16 mouse cellular contexts compared by ENCODE assay signal in genomic region chr4:16230370-16230769, GRCm38 (mm10).
"Had no signal": no experiment of that assay in that cellular context is flagged by ENCODE, and none has a peak within 500 bp of the region (broad histone marks: within the 10 kb centered on the region; RNA-seq: fewer than 3 reads in every experiment).

No protein-coding gene starts in this region.

- DNase-seq: retina, postnatal 1 day; right cerebral cortex, adult 18-20 months; right cerebral cortex, postnatal 14 days; right cerebral cortex, postnatal 25 days; right cerebral cortex, postnatal 4 days; spleen, adult 18-20 months; thymus, adult 18-20 months; thymus, adult 2 months; thymus, postnatal 14 days; thymus, postnatal 25 days; thymus, postnatal 36 days; thymus, postnatal 4 days had no signal

- H3K9ac ChIP-seq: neural tube, embryonic 13.5 days; neural tube, embryonic 15.5 days; stomach, embryonic 15.5 days had no signal

- H3K27ac ChIP-seq: neural tube, embryonic 13.5 days; neural tube, embryonic 15.5 days; stomach, embryonic 15.5 days; stomach, postnatal 0 days had no signal

- H3K36me3 ChIP-seq: neural tube, embryonic 13.5 days; neural tube, embryonic 15.5 days; stomach, embryonic 15.5 days had no signal

- H3K4me1 ChIP-seq: neural tube, embryonic 13.5 days; neural tube, embryonic 15.5 days; stomach, embryonic 15.5 days had no signal

- H3K4me3 ChIP-seq: neural tube, embryonic 13.5 days; neural tube, embryonic 15.5 days; stomach, embryonic 15.5 days had no signal

- H3K27me3 ChIP-seq: neural tube, embryonic 13.5 days; neural tube, embryonic 15.5 days; stomach, embryonic 15.5 days had no signal

- H3K4me2 ChIP-seq: neural tube, embryonic 13.5 days; neural tube, embryonic 15.5 days; stomach, embryonic 15.5 days had no signal

- H3K9me3 ChIP-seq: neural tube, embryonic 13.5 days; neural tube, embryonic 15.5 days; stomach, embryonic 15.5 days had no signal
